Mouse (Mus musculus) bone marrow, adult 2 months (tissue): ENCODE results near the gene Zbtb11. TPM values are rescaled to one million over a fixed set of nuclear protein-coding genes. Genes with fewer than 3 reads are reported as not detected.
A peak's percentile ranks its signal among the peaks of the same experiment; 100 is the strongest.
"Not testable (repeated sequence)": the region's sequence is repeated elsewhere in the genome, so short reads cannot be mapped to it uniquely, and the experiment has no call there.

ENCODE experiments used
- H3K27ac ChIP-seq: fragments of 200-500 bp; 2 replicates; pipeline ENCODE4 v1.5.1; 2012; ENCODE audit warnings: low read depth, mild to moderate bottlenecking, control low read depth, inconsistent platforms, low read length; ENCODE audit not compliant: control insufficient read depth, poor library complexity, insufficient read depth
- H3K4me1 ChIP-seq: fragments of 200-500 bp; 2 replicates; pipeline ENCODE4 v1.6.1; 2011; ENCODE audit warnings: low read length; ENCODE audit not compliant: control insufficient read depth, insufficient read depth
- H3K4me3 ChIP-seq: fragments of 200-500 bp; replicated peaks from 2 replicates; pipeline ENCODE3; 2011; ENCODE audit warnings: mild to moderate bottlenecking, low read depth, low read length, control low read depth; ENCODE audit not compliant: control insufficient read depth
- CTCF ChIP-seq: fragments of 200-500 bp; IDR thresholded peaks from 2 replicates; pipeline ENCODE4 v1.5.1; 2011; ENCODE audit warnings: low read length, control low read depth; ENCODE audit not compliant: control insufficient read depth, insufficient read depth
- POLR2A ChIP-seq: fragments of 200-500 bp; IDR thresholded peaks from 2 replicates; pipeline ENCODE4 v1.6.1; 2011; ENCODE audit warnings: low read depth, mild to moderate bottlenecking, control low read depth, low read length, borderline replicate concordance; ENCODE audit not compliant: control insufficient read depth
- WGBS: fragments of 180-500 bp; shearing (Covaris S2); methylation state at CpG from one replicate; pipeline ENCODE4 v1.1.7; 2018; 5-methylcytosine and 5-hydroxymethylcytosine counted together
- polyA plus RNA-seq: library from polyadenylated mRNA; stranded (reverse); fragments of >200 nt; gene quantifications from 2 replicates; pipeline ENCODE4 v1.2.4, GENCODE M21; 2011; ENCODE audit warnings: low replicate concordance; ENCODE audit not compliant: missing spikeins, insufficient read depth, insufficient read length

Gene Zbtb11
- polyA plus RNA-seq, result 5.9 and 8.9 TPM in 2 replicates

DNA sequence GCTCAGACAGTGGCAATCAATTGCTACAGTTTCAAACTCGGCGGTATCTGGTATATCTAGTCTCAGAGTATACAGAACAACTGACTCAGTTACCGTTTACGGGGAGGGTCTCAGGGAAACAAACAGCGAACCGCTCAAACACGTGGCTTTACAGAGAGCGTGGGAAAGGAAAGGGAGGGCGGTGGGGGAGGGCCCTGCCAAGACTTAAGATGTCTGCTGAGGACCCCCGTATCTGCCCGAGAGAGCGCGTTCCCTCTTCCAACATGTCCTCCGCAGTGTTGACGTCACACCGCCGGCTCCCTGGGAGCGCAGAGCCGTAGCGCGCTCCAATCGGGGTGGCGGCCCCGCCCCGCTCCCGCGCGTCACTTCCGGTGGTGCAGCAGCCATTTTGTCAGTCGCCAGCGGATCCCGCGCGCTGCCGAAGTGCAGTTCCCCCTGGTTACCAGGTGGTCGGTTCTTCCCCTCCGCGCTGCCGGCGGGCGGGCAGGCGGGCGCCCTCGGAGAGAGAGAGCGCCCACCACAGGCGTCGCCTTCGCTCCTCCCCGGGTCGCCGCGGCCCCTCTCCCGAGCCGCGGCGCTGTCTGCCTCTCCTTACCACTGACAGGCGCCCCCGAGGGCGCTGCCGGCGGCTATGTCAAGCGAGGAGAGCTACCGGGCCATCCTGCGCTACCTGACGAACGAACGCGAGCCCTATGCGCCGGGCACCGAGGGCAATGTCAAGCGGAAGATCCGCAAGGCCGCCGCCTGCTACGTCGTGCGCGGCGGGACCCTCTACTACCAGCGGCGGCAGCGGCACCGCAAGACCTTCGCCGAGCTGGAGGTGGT, at the start of gene Zbtb11:
Zbtb11 (plus strand) TSS at position 453 of the 825 bp plus-strand sequence.
- Histone ChIP-seq H3K4me1 (no peaks in the 10 kb centered on the region; the same call in 1 of the 2 replicates), H3K4me3 (peak within 1 kb of the TSS; percentile 97), H3K27ac (peak within 1 kb of the TSS; percentile 97)
- under 1% methylated on average over 82 of the region's 86 CpGs for WGBS
- TF ChIP-seq POLR2A (peak; percentile 68; the same call in 1 of the 2 replicates), CTCF (no peak)

DNA sequence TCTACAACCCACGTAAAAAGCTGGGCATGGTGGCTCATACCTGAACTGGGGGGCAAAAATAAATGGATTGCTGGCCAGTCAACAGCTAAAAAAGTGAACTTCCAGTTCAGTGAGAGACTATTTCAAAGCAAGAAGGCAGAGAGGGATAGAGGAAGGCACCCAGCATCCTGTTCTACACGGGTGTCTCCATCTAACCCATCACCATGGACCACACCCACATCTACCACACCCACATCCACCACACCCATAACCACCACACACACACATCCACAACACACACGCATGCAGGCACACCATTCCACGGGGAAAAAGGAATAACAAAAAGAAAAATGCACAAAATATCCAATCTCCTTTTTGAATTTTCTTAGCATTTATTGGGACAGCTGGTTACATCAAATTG, 49.7 kb upstream of the Zbtb11 start:
- Histone ChIP-seq H3K27ac (no peak overlapping the region), H3K4me3 (no peak overlapping the region), H3K4me1 (peaks cover 1% of the 10 kb centered on the region; the same call in 1 of the 2 replicates)
- 69% methylated on average over 4 of the region's 4 CpGs for WGBS
- no peak for TF ChIP-seq POLR2A
- no peak for TF ChIP-seq CTCF

GRCm38 (mm10) chr16:55933681-55934343, 39.9 kb upstream of the Zbtb11 start:
- WGBS, result under 1% methylated on average over 32 of the region's 32 CpGs

DNA sequence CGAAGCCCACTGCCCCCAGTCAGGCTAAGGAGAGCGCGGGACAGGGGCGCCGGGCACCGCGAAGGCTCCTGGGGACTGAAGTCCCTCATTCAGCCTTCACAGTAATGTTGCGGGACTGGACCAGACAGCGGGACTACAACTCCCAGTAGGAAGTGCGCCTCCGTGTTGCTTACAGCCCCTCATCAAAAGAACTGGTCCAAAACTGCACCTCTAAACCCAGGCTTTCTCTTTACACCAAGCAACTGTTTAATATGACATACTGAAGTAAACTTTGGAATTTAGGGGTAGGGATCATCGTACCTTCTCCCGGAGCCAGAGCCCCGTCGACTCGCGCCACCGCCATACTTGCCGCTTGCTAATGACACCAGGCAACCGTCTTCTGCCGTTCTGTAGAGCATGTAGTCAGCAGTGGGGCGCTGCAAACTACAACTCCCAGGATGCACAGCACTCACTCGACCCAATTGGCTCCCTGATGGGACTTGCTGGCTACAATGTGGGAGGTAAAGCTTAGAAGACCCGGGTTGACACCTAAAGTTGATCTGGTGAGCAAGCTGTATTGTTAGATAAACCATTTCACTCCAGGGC, 39.1 kb upstream of the Zbtb11 start, which contains the start of gene Cep97:
Cep97 (minus strand) TSS at position 403 of the 585 bp plus-strand sequence.
- H3K4me1 ChIP-seq, result no peaks in the 10 kb centered on the region
- peak within 1 kb of the TSS; percentile 93 for H3K4me3 ChIP-seq
- TF ChIP-seq POLR2A (peak; percentile 58; the same call in 1 of the 2 replicates), CTCF (no peak)
- WGBS, result under 1% methylated on average over 24 of the region's 24 CpGs
- H3K27ac ChIP-seq, result peak within 1 kb of the TSS; percentile 57

More at GRCm38 (mm10) chr16:55933681-55934343, 39.9 kb upstream of the Zbtb11 start:
- Histone ChIP-seq H3K4me3 (peak overlapping the region; percentile 93), H3K4me1 (no peaks in the 10 kb centered on the region), H3K27ac (peak overlapping the region; percentile 57)
- TF ChIP-seq POLR2A, result no peak
- TF ChIP-seq CTCF, result no peak

GRCm38 (mm10) chr16:55938761-55939160, 34.9 kb upstream of the Zbtb11 start:
- WGBS, result 78% methylated on average over 4 of the region's 4 CpGs
- Histone ChIP-seq H3K27ac (no peak overlapping the region), H3K4me3 (no peak overlapping the region), H3K4me1 (no peaks in the 10 kb centered on the region)
- no peak for TF ChIP-seq CTCF
- TF ChIP-seq POLR2A, result no peak

DNA sequence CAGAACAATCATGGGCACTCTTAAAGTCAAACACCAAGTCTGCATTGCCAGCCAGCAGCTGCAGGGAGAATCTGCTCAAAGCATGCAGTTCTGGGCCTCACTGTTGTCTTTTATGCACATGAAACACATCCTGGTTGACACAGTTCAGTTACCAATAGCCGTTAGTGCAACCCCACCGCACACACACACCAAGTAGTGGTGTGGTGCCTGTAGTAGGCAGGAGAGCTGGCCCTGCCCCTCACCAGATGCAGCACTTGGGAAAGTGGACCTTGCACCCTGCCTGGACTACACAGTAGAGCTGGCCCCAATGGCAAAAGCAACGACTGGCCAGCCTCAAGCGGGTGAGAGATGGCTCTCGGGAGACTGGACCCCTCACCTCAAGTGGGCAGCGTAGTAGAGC, 34.0 kb upstream of the Zbtb11 start:
- Histone ChIP-seq H3K4me3 (no peak overlapping the region), H3K27ac (no peak overlapping the region), H3K4me1 (no peaks in the 10 kb centered on the region)
- TF ChIP-seq POLR2A, result no peak
- TF ChIP-seq CTCF, result no peak
- 84% methylated on average over 6 of the region's 6 CpGs for WGBS

DNA sequence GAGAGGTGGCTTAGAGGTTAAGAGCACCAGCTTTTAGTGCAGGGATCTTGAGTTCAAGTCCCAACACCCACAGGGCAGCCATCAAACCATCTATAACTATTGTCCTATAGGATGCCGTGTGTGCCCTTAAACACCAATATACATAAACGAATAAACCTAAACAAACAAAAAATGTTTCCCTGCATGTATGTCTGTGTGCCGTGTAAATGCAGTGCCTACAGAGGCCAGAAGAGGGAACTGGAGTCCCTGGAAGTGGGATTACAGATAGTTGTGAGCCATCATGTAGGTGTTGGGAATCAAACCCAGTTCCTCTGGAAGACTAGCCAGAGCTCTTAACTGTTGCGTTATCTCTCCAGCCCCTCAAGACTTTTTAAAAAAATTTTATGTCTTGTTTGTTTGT, 32.9 kb upstream of the Zbtb11 start:
- TF ChIP-seq CTCF (no peak), POLR2A (no peak)
- Histone ChIP-seq H3K4me3 (no peak overlapping the region), H3K4me1 (no peaks in the 10 kb centered on the region), H3K27ac (no peak overlapping the region)
- 87% methylated on average over 4 of the region's 4 CpGs for WGBS

DNA sequence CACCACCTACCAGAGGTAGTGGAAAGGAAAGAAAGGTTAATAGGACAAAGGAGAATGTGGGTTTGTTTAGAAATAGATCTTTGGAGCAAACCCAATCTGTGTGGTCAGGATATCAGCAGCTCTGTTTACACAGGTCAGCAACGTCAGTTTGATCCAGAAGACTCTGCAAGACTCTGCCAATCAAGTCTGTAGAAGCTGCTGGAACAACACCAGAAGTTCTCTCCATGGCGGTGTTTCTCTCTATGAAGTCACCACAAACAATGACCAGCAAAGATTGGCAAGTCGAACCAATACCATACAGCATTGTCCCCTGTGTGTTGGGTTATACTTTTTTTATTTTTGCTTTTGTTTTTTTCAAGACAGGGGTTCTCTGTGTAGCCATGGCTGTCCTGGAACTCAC, 26.4 kb upstream of the Zbtb11 start:
- Histone ChIP-seq H3K4me3 (no peak overlapping the region), H3K27ac (no peak overlapping the region), H3K4me1 (no peaks in the 10 kb centered on the region)
- 58% methylated on average over 3 of the region's 3 CpGs for WGBS
- TF ChIP-seq POLR2A (no peak), CTCF (no peak)

- not testable (repeated sequence) for H3K27ac ChIP-seq, H3K4me3 ChIP-seq
- WGBS, result 54% methylated on average over 2 of the region's 2 CpGs
Observed at GRCm38 (mm10) chr16:55947876-55948410, 25.7 kb upstream of the Zbtb11 start.

More at GRCm38 (mm10) chr16:55947876-55948410, 25.7 kb upstream of the Zbtb11 start:
- H3K4me1 ChIP-seq, result not testable (repeated sequence)
